Mouse (Mus musculus) forebrain, embryonic 16.5 days (tissue): ENCODE measurements around the gene Tmem178b. TPM values are rescaled to one million over a fixed set of nuclear protein-coding genes. Genes with fewer than 3 reads are reported as not detected.

Experiments used
- ATAC-seq: fragments of 200-750 bp; cut with Nextera tagmentation; 2 replicates; pipeline ENCODE4 v1.8.0; 2017; ENCODE audit warnings: mild to moderate bottlenecking, moderate library complexity
- H3K27ac ChIP-seq: fragments of 300-500 bp; sonication (generic); 2 replicates; pipeline ENCODE4 v1.5.1; 2014; ENCODE audit warnings: low read length, control low read depth
- H3K27me3 ChIP-seq: fragments of 300-500 bp; sonication (generic); replicated peaks from 2 replicates; pipeline ENCODE4 v1.6.1; 2014; ENCODE audit warnings: low read length; ENCODE audit not compliant: control insufficient read depth, insufficient read depth
- H3K36me3 ChIP-seq: fragments of 300-500 bp; sonication (generic); 2 replicates; pipeline ENCODE4 v1.6.1; 2014; ENCODE audit not compliant: control insufficient read depth, insufficient read depth
- H3K4me1 ChIP-seq: fragments of 300-500 bp; sonication (generic); replicated peaks from 2 replicates; pipeline ENCODE4 v1.6.1; 2014; ENCODE audit warnings: low read length; ENCODE audit not compliant: control insufficient read depth, insufficient read depth
- H3K4me2 ChIP-seq: fragments of 300-500 bp; sonication (generic); 2 replicates; pipeline ENCODE4 v1.6.1; 2014; ENCODE audit warnings: mild to moderate bottlenecking, low read length, control low read depth
- H3K4me3 ChIP-seq: fragments of 300-500 bp; sonication (generic); replicated peaks from 2 replicates; pipeline ENCODE4 v1.5.1; 2014; ENCODE audit warnings: mild to moderate bottlenecking, low read length, control low read depth
- H3K9ac ChIP-seq: fragments of 300-500 bp; sonication (generic); replicated peaks from 2 replicates; pipeline ENCODE4 v1.6.1; 2014; ENCODE audit warnings: low read depth, low read length, control low read depth
- H3K9me3 ChIP-seq: fragments of 300-500 bp; sonication (generic); 2 replicates; pipeline ENCODE4 v1.6.1; 2016; ENCODE audit warnings: low read length; ENCODE audit not compliant: control insufficient read depth
- WGBS: fragments of 180-500 bp; shearing (Covaris S2); extraction: QIAGEN DNeasy Blood & Tissue Kit; methylation state at CpG from one replicate; pipeline ENCODE4 v1.1.7; 2014; 5-methylcytosine and 5-hydroxymethylcytosine counted together
- polyA plus RNA-seq: library from polyadenylated mRNA; unstranded; fragments of >200 nt; fragmentation: Nextera tagmentation; extraction: Ambion mirVana; gene quantifications from 2 replicates; pipeline ENCODE4 v1.2.1, GENCODE M21; 2015

Gene Tmem178b
- polyA plus RNA-seq, 1 experiment from 2014 or later = 32.2 TPM

DNA sequence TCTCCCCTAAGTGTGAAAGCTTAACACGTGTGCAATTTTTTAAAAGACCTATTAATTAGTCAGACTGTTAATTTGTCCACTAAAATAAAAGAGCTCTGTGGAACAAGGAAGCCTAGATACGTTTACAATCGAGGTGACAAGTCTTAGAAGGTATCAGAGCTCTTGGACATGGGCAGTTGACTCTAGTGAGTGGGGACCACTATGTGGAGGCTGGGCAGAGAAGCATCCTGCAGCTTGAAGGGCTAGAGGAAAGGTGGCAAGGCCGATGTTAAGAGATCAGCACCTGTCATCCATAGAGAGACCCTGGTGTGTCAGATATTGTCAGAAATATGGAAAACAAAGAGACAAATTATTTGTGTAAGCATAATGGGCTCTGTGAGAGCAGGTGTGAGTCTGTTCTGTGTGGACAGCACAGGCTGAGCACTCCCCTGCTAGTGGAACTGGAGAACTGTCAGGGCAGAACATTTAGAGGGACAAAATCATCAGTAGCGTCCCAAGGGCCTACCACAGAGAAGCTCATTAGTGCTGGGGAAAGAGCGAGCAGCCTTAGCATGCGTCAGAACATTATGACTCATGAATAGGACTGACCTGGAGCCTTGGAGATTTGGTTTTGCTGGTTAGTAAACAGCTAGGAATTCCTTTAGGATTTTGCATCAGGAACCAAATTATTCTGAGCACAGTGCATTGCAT, 264.9 kb downstream of the Tmem178b start:
- H3K27ac ChIP-seq = no peak overlapping the region
- H3K36me3 ChIP-seq = no peaks in the 10 kb centered on the region
- no peaks in the 10 kb centered on the region for H3K27me3 ChIP-seq
- 28% methylated on average over 7 of the region's 7 CpGs for WGBS
- no peak for ATAC-seq
- no peak overlapping the region for H3K9ac ChIP-seq
- H3K4me3 ChIP-seq = no peak overlapping the region
- no peaks in the 10 kb centered on the region for H3K9me3 ChIP-seq
- H3K4me1 ChIP-seq = peaks cover 14% of the 10 kb centered on the region
- H3K4me2 ChIP-seq = no peak overlapping the region

- Histone ChIP-seq H3K36me3 (no peaks in the 10 kb centered on the region), H3K9ac (no peak overlapping the region), H3K4me2 (no peak overlapping the region), H3K27me3 (no peaks in the 10 kb centered on the region), H3K4me1 (peaks cover 5% of the 10 kb centered on the region), H3K27ac (no peak overlapping the region), H3K4me3 (no peak overlapping the region), H3K9me3 (no peaks in the 10 kb centered on the region)
- no peak for ATAC-seq
- WGBS = 45% methylated on average over 5 of the region's 5 CpGs
Observed at GRCm38 (mm10) chr6:40142582-40142981, 269.5 kb downstream of the Tmem178b start.

- no peak for ATAC-seq
- H3K36me3 ChIP-seq = no peaks in the 10 kb centered on the region
- no peak overlapping the region for H3K4me3 ChIP-seq
- 77% methylated on average over 9 of the region's 9 CpGs for WGBS
- no peaks in the 10 kb centered on the region for H3K4me1 ChIP-seq
- H3K4me2 ChIP-seq = no peak overlapping the region
- no peak overlapping the region for H3K9ac ChIP-seq
- H3K27me3 ChIP-seq = no peaks in the 10 kb centered on the region
- no peaks in the 10 kb centered on the region for H3K9me3 ChIP-seq
- no peak overlapping the region for H3K27ac ChIP-seq
Observed at GRCm38 (mm10) chr6:40144371-40144770, 271.3 kb downstream of the Tmem178b start.

DNA sequence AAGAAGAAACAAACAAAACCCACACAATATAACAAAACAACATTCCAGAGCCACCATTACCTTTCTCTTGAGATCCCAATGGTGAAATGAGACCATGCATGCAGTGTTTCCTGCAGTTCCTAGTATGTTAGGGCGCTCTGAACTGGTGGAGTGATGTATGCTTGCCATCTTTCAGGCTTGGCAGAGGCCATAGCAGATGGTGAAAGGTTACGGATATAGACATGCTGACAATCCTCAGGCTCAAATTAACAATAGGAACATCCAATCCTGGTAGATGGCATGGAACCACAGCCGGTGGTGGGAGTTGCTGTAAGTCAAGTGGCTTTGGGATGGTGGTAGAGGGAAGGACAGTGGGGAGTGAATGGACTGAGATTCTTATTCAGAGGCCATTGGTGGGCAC, 272.5 kb downstream of the Tmem178b start:
- H3K4me1 ChIP-seq = no peaks in the 10 kb centered on the region
- no peaks in the 10 kb centered on the region for H3K27me3 ChIP-seq
- WGBS = 96% methylated on average over 3 of the region's 3 CpGs
- H3K27ac ChIP-seq = no peak overlapping the region
- no peak overlapping the region for H3K4me2 ChIP-seq
- H3K4me3 ChIP-seq = no peak overlapping the region
- ATAC-seq = no peak
- no peaks in the 10 kb centered on the region for H3K9me3 ChIP-seq
- no peak overlapping the region for H3K9ac ChIP-seq
- no peaks in the 10 kb centered on the region for H3K36me3 ChIP-seq

DNA sequence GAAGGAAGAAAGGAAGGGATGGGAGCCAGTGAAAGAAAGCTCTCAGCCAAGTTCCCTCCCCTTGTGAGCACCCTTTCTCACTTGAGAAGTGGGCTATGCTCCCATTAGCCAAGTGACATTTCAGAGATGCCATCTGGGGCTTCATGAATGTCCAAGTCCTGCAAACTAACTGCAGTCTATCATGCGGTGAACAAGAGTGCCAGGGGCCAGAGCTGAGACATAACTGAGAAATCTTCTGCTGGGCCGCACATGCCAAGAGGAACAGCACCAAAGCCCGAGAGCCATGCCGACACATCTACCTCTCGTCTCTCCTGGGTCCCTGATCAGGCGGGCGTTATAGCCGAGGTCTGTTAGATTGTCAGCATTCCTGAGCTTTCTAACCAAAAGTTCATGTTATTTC, 279.2 kb downstream of the Tmem178b start:
- 0 out of 2 replicates have a peak, but pooled peaks cover 3% of the 10 kb centered on the region for H3K4me1 ChIP-seq
- H3K4me3 ChIP-seq = no peak overlapping the region
- no peak for ATAC-seq
- H3K9me3 ChIP-seq = no peaks in the 10 kb centered on the region
- no peaks in the 10 kb centered on the region for H3K36me3 ChIP-seq
- H3K4me2 ChIP-seq = no peak overlapping the region
- H3K27ac ChIP-seq = no peak overlapping the region
- H3K9ac ChIP-seq = no peak overlapping the region
- H3K27me3 ChIP-seq = no peaks in the 10 kb centered on the region
- WGBS = 81% methylated on average over 8 of the region's 8 CpGs

DNA sequence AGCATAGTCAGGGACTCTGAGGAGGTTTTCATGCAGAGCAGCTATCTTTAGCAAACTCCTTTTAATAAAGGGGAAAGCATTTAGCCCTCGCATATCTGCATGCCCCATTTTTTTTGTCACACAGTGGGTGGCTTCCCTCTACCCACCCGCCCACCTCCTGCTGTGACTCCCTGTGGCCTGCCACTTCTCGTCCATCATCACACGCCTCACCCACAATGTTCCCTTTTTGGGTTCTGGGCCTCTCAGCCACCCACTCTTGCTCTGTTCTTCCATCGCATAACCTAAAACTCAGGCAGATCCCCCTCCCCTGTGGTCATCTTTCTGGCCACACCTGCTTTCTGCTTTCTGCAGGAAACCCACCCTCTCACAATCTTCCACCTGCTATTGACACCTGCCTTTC, 288.3 kb downstream of the Tmem178b start:
- no peaks in the 10 kb centered on the region for H3K9me3 ChIP-seq
- H3K27ac ChIP-seq = no peak overlapping the region
- no peaks in the 10 kb centered on the region for H3K4me1 ChIP-seq
- ATAC-seq = no peak
- no peaks in the 10 kb centered on the region for H3K36me3 ChIP-seq
- WGBS = 83% methylated on average over 5 of the region's 5 CpGs
- no peak overlapping the region for H3K4me2 ChIP-seq
- H3K27me3 ChIP-seq = no peaks in the 10 kb centered on the region
- no peak overlapping the region for H3K9ac ChIP-seq
- no peak overlapping the region for H3K4me3 ChIP-seq

DNA sequence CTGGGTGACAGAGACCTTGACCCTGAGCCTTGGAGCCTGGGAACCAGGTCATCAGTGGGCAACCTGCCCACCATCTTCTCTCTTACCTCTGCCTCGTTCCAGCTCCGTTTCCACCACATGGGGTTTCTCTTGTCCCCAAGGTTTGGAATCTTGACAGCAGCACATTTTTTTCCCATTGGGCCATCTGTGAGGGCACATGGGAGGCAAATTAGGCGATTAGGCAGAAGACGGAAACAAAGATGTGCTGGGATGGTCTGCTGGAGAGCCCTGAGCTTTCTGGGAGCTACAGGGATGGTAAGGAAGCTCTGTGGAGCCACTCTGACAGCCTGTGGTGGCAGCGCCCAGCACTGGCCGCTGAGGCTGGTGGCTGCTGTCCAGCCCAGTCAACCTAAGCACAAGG, 300.5 kb downstream of the Tmem178b start:
- no peak overlapping the region for H3K27ac ChIP-seq
- 46% methylated on average over 6 of the region's 6 CpGs for WGBS

GRCm38 (mm10) chr6:40177870-40178269, 304.8 kb downstream of the Tmem178b start:
- Histone ChIP-seq H3K36me3 (no peaks in the 10 kb centered on the region), H3K4me2 (no peak overlapping the region), H3K4me1 (peaks cover 4% of the 10 kb centered on the region; the same call in 1 of the 2 replicates), H3K27ac (no peak overlapping the region), H3K9ac (no peak overlapping the region), H3K27me3 (no peaks in the 10 kb centered on the region), H3K4me3 (no peak overlapping the region), H3K9me3 (no peaks in the 10 kb centered on the region)
- no peak for ATAC-seq
- WGBS = 62% methylated on average over 4 of the region's 4 CpGs

More for the DNA sequence above, 300.5 kb downstream of the Tmem178b start:
- H3K9me3 ChIP-seq = no peaks in the 10 kb centered on the region
- peaks cover 4% of the 10 kb centered on the region; the same call in 1 of the 2 replicates for H3K4me1 ChIP-seq
- no peak overlapping the region for H3K4me3 ChIP-seq
- H3K36me3 ChIP-seq = no peaks in the 10 kb centered on the region
- H3K4me2 ChIP-seq = no peak overlapping the region
- no peak for ATAC-seq
- H3K27me3 ChIP-seq = no peaks in the 10 kb centered on the region
- no peak overlapping the region for H3K9ac ChIP-seq

DNA sequence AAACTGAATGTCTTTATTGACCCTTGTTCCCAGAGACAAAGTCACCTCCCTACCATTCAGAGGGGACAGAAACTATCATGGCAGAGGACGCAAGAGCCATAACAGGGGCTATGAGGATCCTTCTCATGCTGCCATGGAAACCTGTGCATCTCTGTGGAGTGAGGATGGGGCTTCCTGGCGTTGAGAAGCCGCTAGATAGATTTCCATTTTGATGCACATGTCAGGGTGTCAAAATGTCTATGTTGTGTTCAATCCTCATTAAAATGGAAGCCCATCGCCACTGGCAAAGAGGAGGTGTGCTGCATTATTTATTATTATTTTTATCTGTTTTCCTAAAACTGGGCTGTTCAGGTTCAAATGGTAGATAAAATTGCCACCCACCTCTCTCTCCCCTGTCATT, 307.5 kb downstream of the Tmem178b start:
- no peak overlapping the region for H3K27ac ChIP-seq
- no peak for ATAC-seq
- WGBS = 83% methylated on average over 4 of the region's 4 CpGs

GRCm38 (mm10) chr6:40200661-40201060, 327.6 kb downstream of the Tmem178b start:
- Histone ChIP-seq H3K36me3 (no peaks in the 10 kb centered on the region), H3K9me3 (no peaks in the 10 kb centered on the region), H3K9ac (no peak overlapping the region), H3K4me3 (no peak overlapping the region), H3K4me1 (0 out of 2 replicates have a peak, but pooled peaks cover 2% of the 10 kb centered on the region), H3K27me3 (no peaks in the 10 kb centered on the region), H3K4me2 (no peak overlapping the region), H3K27ac (no peak overlapping the region)
- ATAC-seq = no peak
- 67% methylated on average over 3 of the region's 3 CpGs for WGBS

More for the DNA sequence above, 307.5 kb downstream of the Tmem178b start:
- Histone ChIP-seq H3K4me1 (no peaks in the 10 kb centered on the region), H3K4me3 (no peak overlapping the region), H3K27me3 (no peaks in the 10 kb centered on the region), H3K4me2 (no peak overlapping the region), H3K9ac (no peak overlapping the region), H3K9me3 (no peaks in the 10 kb centered on the region), H3K36me3 (no peaks in the 10 kb centered on the region)
